Mouse (Mus musculus): ENCODE measurements around the gene Sema6c.

- no peak for TF ChIP-seq EP300 (IDR thresholded peaks at IDR 0.05)
- no peak for TF ChIP-seq CTCF (IDR thresholded peaks at IDR 0.05)
Observed at GRCm38 (mm10) chr3:95223041-95223440, 62.8 kb downstream of the Sema6c start.
